Mouse (Mus musculus) intestine, embryonic 14.5 days (tissue): ENCODE measurements around the gene Sgms1. TPM values are rescaled to one million over a fixed set of nuclear protein-coding genes. Genes with fewer than 3 reads are reported as not detected.

ENCODE experiments used
- ATAC-seq: fragments of 200-750 bp; cut with Nextera tagmentation; replicated peaks from 2 replicates; pipeline ENCODE4 v1.8.0; 2017; ENCODE audit warnings: low read depth, moderate number of reproducible peaks, moderate TSS enrichment, moderate library complexity; ENCODE audit not compliant: low FRiP score, low TSS enrichment
- DNase-seq: peaks from one replicate; pipeline ENCODE4 v3.0.0-alpha.2; 2018; ENCODE audit warnings: low spot score
- H3K27ac ChIP-seq: fragments of 300-500 bp; sonication (generic); 2 replicates; pipeline ENCODE4 v1.5.1; 2014; ENCODE audit warnings: low read depth, mild to moderate bottlenecking, control low read depth
- H3K27me3 ChIP-seq: fragments of 300-500 bp; sonication (generic); replicated peaks from 2 replicates; pipeline ENCODE4 v1.6.1; 2014; ENCODE audit warnings: low read length, control low read depth; ENCODE audit not compliant: control insufficient read depth, insufficient read depth
- H3K36me3 ChIP-seq: fragments of 300-500 bp; sonication (generic); 2 replicates; pipeline ENCODE4 v1.6.1; 2014; ENCODE audit warnings: low read length, control low read depth; ENCODE audit not compliant: control insufficient read depth, insufficient read depth
- H3K4me1 ChIP-seq: fragments of 300-500 bp; sonication (generic); replicated peaks from 2 replicates; pipeline ENCODE4 v1.6.1; 2014; ENCODE audit warnings: low read length, control low read depth, mixed read lengths; ENCODE audit not compliant: control insufficient read depth, insufficient read depth
- H3K4me2 ChIP-seq: fragments of 300-500 bp; sonication (generic); 2 replicates; pipeline ENCODE4 v1.6.1; 2014; ENCODE audit warnings: low read length
- H3K4me3 ChIP-seq: fragments of 300-500 bp; sonication (generic); 2 replicates; pipeline ENCODE4 v1.5.1; 2014; ENCODE audit warnings: low read depth, low read length, control low read depth, mixed read lengths
- H3K9ac ChIP-seq: fragments of 300-500 bp; sonication (generic); 2 replicates; pipeline ENCODE4 v1.6.1; 2014; ENCODE audit warnings: mild to moderate bottlenecking, low read length
- H3K9me3 ChIP-seq: fragments of 300-500 bp; sonication (generic); 2 replicates; pipeline ENCODE4 v1.6.1; 2016; ENCODE audit warnings: low read length, control low read depth; ENCODE audit not compliant: control insufficient read depth
- WGBS: fragments of 180-500 bp; shearing (Covaris S2); extraction: QIAGEN DNeasy Blood & Tissue Kit; methylation state at CpG from one replicate; pipeline ENCODE4 v1.1.7; 2014; 5-methylcytosine and 5-hydroxymethylcytosine counted together
- polyA plus RNA-seq: library from polyadenylated mRNA; unstranded; fragments of >200 nt; fragmentation: Nextera tagmentation; extraction: Ambion mirVana; gene quantifications from 2 replicates; pipeline ENCODE4 v1.2.1, GENCODE M21; 2014

Sgms1 gene
- polyA plus RNA-seq, 1 experiment from 2014 or later, result 37.5 TPM

DNA sequence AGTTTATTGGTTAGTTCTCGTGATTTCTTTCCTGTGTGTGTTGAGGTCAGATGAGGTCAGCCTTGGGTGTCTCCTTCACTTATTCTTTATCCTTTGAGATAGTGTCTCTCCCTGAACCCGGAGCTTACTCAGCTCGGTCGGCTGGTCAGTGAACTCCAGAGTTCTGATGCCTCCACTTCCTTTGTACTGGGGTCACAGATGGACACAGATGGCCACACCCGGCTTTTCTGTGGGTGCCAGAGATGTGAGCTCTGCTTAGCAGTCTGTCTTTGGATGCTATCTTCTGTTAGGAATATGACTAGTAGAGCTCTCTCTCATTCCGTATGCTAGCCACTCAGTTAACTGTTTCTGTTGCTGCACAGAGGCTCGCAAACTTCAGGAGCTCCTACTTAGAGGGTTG, 92.7 kb downstream of the Sgms1 start:
- Histone ChIP-seq H3K27ac (no peak overlapping the region), H3K9me3 (no peaks in the 10 kb centered on the region), H3K9ac (no peak overlapping the region), H3K36me3 (no peaks in the 10 kb centered on the region; the same call in 1 of the 2 replicates), H3K4me3 (no peak overlapping the region), H3K4me1 (peaks cover 14% of the 10 kb centered on the region), H3K4me2 (no peak overlapping the region), H3K27me3 (no peaks in the 10 kb centered on the region)
- no peak for DNase-seq
- no peak for ATAC-seq
- WGBS, result 77% methylated on average over 7 of the region's 7 CpGs

DNA sequence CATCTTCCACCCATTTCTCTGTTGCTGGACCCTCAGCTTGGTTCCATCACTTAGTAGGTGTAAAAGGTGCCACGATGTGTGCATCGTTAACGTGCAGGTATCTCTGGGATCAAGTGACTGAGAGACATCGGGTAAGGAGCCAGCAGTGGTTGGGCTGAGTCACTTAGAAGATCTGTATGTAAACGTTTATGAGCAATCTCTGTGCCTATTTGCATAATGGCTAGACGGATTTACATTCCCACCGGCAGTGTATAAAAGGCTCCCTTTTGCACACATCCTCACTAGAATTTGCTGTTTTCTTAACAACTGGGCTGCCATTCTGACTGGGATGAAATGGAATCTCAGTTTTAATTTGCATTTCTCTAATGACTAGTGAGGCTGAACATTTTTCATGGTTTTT, 93.9 kb downstream of the Sgms1 start:
- H3K4me3 ChIP-seq, result no peak overlapping the region
- H3K9ac ChIP-seq, result no peak overlapping the region
- no peaks in the 10 kb centered on the region; the same call in 1 of the 2 replicates for H3K36me3 ChIP-seq
- peaks cover 15% of the 10 kb centered on the region for H3K4me1 ChIP-seq
- 77% methylated on average over 7 of the region's 7 CpGs for WGBS
- H3K27me3 ChIP-seq, result no peaks in the 10 kb centered on the region
- no peak for DNase-seq
- H3K4me2 ChIP-seq, result no peak overlapping the region
- no peaks in the 10 kb centered on the region for H3K9me3 ChIP-seq
- no peak overlapping the region for H3K27ac ChIP-seq
- ATAC-seq, result no peak

DNA sequence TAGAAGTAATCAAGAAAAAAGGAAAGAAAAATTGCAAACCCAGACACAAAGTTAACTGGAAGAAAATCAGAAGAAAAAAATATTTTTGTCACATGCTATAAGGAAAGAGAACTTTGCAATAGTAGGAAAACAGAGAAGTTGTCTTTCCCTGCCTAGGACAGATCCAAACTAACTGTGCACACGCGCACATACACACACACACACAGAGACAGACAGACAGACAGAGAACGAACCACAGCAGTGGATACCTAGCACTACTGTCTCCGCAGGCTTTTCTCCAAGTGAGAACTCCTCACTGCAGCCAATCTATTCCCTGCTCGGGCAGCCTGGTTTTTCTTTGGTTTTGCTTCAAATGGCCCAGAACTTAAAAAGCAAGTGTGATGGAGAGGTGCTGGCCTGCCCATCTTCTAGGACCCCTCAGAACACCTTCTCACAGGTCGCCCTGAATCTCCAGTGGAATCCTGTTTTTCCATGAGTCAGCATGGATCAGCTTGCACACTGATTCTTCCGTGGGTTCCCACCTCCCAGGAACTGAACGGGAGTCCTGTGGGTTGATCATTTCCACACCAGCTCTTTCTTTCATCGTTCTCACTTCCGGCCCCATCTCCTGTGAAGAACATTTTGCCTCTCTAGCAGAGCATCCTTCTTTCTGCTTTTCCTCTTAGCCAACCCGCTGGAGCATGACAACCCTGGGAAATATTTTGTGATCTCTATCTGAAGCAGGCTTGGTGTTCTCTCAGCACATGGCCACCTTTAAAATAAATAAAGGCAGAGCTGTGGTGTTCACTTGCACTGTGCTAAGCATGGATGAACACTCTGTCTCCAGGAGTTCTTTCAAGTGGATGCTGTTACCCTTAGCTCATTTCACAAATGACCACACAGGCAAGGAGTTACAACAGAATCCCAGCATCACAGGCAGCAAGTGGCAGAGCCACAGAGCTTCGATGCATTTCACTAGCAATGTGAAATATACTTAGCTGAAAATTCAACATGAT, 96.4 kb downstream of the Sgms1 start:
- ATAC-seq (no peak), DNase-seq (no peak)
- no peak overlapping the region for H3K4me3 ChIP-seq
- no peaks in the 10 kb centered on the region for H3K36me3 ChIP-seq
- 71% methylated on average over 12 of the region's 12 CpGs for WGBS
- no peaks in the 10 kb centered on the region for H3K9me3 ChIP-seq
- peak overlapping the region; percentile 43 for H3K27ac ChIP-seq
- peaks cover 15% of the 10 kb centered on the region for H3K4me1 ChIP-seq
- H3K9ac ChIP-seq, result no peak overlapping the region
- H3K4me2 ChIP-seq, result peak overlapping the region; percentile 20; the same call in 1 of the 2 replicates
- H3K27me3 ChIP-seq, result no peaks in the 10 kb centered on the region

DNA sequence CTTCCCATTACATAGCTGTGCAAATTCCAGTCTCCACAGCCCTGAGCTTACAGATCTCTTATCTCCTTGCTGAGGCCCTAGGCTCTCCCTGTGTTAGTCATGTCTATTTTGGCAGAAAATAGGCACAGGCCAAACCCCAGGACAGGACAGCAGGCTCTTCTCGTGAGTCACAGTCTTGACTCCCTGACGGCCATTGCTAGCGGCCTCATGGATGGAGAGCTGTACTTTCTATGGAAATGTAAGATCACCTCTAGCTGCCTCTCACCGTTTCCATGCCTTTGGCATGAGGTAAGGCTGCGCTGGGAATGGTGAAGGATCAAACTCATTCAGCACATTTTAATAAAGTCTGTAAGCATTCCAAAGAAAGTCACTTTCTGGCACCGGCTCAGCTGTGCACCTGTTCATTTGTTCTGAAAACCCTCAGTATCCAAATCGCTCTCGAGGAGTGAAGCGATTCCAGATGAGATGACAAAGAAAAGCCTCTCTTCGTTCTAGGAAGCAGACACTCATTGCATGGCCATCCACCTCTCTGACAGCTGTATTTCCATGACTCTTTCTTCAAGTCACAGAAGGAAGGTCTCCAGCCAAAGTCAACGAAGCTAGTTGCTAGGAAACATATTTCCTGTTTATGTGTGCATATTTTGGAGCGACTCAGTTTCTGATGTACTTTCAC, 97.3 kb downstream of the Sgms1 start:
- Histone ChIP-seq H3K27ac (no peak overlapping the region), H3K9me3 (no peaks in the 10 kb centered on the region), H3K36me3 (no peaks in the 10 kb centered on the region), H3K4me1 (peaks cover 15% of the 10 kb centered on the region), H3K9ac (no peak overlapping the region), H3K4me3 (no peak overlapping the region), H3K4me2 (peak overlapping the region; percentile 20; the same call in 1 of the 2 replicates), H3K27me3 (no peaks in the 10 kb centered on the region)
- WGBS, result 58% methylated on average over 12 of the region's 12 CpGs
- ATAC-seq (no peak), DNase-seq (no peak)

DNA sequence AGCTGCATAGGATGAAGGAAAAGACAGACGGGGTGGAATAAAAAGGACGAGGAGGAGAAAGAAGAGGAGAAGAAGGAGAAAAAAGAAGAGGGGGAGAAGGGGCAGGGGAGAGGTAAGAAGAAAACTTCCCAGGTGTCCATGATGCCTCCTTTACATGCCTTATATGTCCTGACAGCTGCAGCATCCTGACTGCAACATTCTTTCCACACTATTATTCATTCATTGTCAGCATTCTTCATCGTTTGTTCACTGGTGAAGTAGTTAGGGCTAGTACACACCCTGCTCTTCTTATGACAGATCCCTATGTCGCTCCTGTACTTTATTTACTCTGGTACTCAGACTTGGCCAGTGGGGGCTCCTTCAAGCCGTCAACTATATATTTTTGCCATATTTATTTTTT, 98.4 kb downstream of the Sgms1 start:
- no peak overlapping the region for H3K27ac ChIP-seq
- no peaks in the 10 kb centered on the region for H3K27me3 ChIP-seq
- ATAC-seq (no peak), DNase-seq (no peak)
- H3K4me2 ChIP-seq, result no peak overlapping the region
- no peaks in the 10 kb centered on the region for H3K36me3 ChIP-seq
- H3K4me3 ChIP-seq, result no peak overlapping the region
- WGBS, result 84% methylated on average over 5 of the region's 5 CpGs
- H3K9ac ChIP-seq, result no peak overlapping the region
- peaks cover 15% of the 10 kb centered on the region for H3K4me1 ChIP-seq
- no peaks in the 10 kb centered on the region for H3K9me3 ChIP-seq

DNA sequence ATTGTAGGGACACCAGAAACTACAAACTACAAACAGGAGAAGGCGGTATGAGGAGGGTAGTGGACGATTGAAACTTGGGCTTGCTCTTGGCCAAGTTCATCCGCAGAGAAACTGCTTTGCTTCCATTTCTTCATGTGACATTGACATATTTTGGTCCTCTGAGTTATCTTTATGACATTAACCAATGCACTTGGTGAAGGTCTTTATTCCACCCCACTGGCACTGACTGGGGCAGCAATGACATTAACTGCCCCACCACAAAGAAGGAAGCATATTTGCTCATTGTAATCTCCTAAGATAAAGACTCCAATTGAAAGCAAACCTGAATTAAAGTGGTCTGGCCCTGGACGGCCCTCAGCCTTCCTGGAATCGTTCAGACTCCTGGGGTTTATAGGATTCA, 100.6 kb downstream of the Sgms1 start:
- WGBS, result 68% methylated on average over 5 of the region's 5 CpGs
- H3K36me3 ChIP-seq, result no peaks in the 10 kb centered on the region
- DNase-seq (no peak), ATAC-seq (no peak)
- no peaks in the 10 kb centered on the region for H3K9me3 ChIP-seq
- H3K9ac ChIP-seq, result no peak overlapping the region
- H3K4me3 ChIP-seq, result no peak overlapping the region
- peaks cover 15% of the 10 kb centered on the region for H3K4me1 ChIP-seq
- H3K27me3 ChIP-seq, result no peaks in the 10 kb centered on the region
- H3K4me2 ChIP-seq, result no peak overlapping the region
- no peak overlapping the region for H3K27ac ChIP-seq

DNA sequence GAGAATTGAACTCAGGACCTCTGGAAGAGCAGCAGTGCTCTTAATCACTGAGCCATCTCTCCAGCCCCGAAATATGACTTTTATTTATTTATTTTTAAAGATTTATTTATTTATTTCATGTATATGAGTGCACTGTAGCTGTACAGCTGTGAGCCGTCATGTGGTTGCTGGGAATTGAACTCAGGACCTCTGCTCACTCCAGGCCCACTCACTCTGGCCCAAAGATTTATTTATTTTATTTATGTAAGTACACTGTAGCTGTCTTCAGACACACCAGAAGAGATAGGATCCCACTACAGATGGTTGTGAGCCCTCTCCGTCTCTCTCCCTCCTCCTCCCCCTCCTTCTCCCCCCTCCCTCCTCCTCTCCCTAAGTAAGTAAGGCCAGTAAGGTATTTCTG, 101.7 kb downstream of the Sgms1 start:
- Histone ChIP-seq H3K27ac (no peak overlapping the region), H3K27me3 (no peaks in the 10 kb centered on the region), H3K9ac (no peak overlapping the region), H3K36me3 (no peaks in the 10 kb centered on the region), H3K4me2 (no peak overlapping the region), H3K4me1 (peaks cover 8% of the 10 kb centered on the region), H3K9me3 (no peaks in the 10 kb centered on the region), H3K4me3 (no peak overlapping the region)
- ATAC-seq, result no peak
- WGBS, result 64% methylated on average over 3 of the region's 3 CpGs
- DNase-seq, result no peak

DNA sequence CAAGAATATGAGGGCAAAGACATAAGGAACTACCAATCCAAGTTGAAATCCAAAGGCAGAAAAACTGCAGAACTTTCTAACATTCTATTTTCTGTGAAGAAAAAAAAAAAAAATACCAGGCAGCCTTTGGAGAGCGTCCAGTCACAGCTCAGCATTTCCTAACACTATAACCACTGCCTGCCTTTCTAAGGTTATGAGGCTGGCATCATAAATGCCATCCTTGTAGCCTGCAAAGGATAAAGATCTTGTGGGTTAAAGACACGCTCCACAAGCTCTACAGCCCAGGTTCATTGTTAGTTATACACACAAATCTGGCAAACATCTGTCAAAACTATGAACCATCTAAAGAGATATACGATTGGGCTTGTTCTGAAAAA, 104.1 kb downstream of the Sgms1 start:
- Histone ChIP-seq H3K4me1 (no peaks in the 10 kb centered on the region; the same call in 1 of the 2 replicates), H3K9ac (no peak overlapping the region), H3K36me3 (no peaks in the 10 kb centered on the region), H3K27ac (no peak overlapping the region), H3K9me3 (no peaks in the 10 kb centered on the region), H3K4me3 (no peak overlapping the region), H3K27me3 (no peaks in the 10 kb centered on the region), H3K4me2 (no peak overlapping the region)
- DNase-seq (no peak), ATAC-seq (no peak)
- WGBS, result 71% methylated on average over 3 of the region's 3 CpGs
